Mouse (Mus musculus) adipocyte (in vitro differentiated cells): ENCODE data around the gene Ablim2.

Experiments
- DNase-seq: peaks from one replicate; pipeline ENCODE4 v3.0.0-alpha.2; 2016; ENCODE audit warnings: low spot score

The Ablim2 gene

GRCm38 (mm10) chr5:35770891-35771663, 13.4 kb downstream of the Ablim2 start:
- DNase-seq, result no peak

GRCm38 (mm10) chr5:35773274-35774136, 15.8 kb downstream of the Ablim2 start:
- peak; percentile 70 for DNase-seq

- DNase-seq, result no peak
These were observed 16.4 kb downstream of the Ablim2 start for GRCm38 (mm10) chr5:35774137-35774424.

GRCm38 (mm10) chr5:35781116-35781515, 23.4 kb downstream of the Ablim2 start:
- DNase-seq, result no peak

- no peak for DNase-seq
These were observed 25.0 kb downstream of the Ablim2 start for GRCm38 (mm10) chr5:35782648-35783180.

GRCm38 (mm10) chr5:35785853-35786252, 28.2 kb downstream of the Ablim2 start:
- DNase-seq, result no peak

- DNase-seq, result no peak
These were observed 30.2 kb downstream of the Ablim2 start for GRCm38 (mm10) chr5:35787847-35788246.

GRCm38 (mm10) chr5:35788719-35789118, 31.0 kb downstream of the Ablim2 start:
- no peak for DNase-seq

- no peak for DNase-seq
These were observed 32.0 kb downstream of the Ablim2 start for GRCm38 (mm10) chr5:35789697-35790096.

- no peak for DNase-seq
These were observed 32.8 kb downstream of the Ablim2 start for GRCm38 (mm10) chr5:35790387-35791065.

GRCm38 (mm10) chr5:35793971-35794370, 36.3 kb downstream of the Ablim2 start:
- no peak for DNase-seq

GRCm38 (mm10) chr5:35794942-35795341, 37.3 kb downstream of the Ablim2 start:
- DNase-seq, result no peak

- peak; percentile 78 for DNase-seq
These were observed 37.9 kb downstream of the Ablim2 start for GRCm38 (mm10) chr5:35795481-35796048.

- DNase-seq, result no peak
These were observed 38.5 kb downstream of the Ablim2 start for GRCm38 (mm10) chr5:35796136-35796535.

- no peak for DNase-seq
These were observed 41.4 kb downstream of the Ablim2 start for GRCm38 (mm10) chr5:35799090-35799489.

GRCm38 (mm10) chr5:35803416-35803815, 45.7 kb downstream of the Ablim2 start:
- no peak for DNase-seq

- no peak for DNase-seq
These were observed 47.0 kb downstream of the Ablim2 start for GRCm38 (mm10) chr5:35804685-35805084.

- no peak for DNase-seq
These were observed 47.5 kb downstream of the Ablim2 start for GRCm38 (mm10) chr5:35805209-35805608.

GRCm38 (mm10) chr5:35807018-35807417, 49.3 kb downstream of the Ablim2 start:
- no peak for DNase-seq

- no peak for DNase-seq
These were observed 52.8 kb downstream of the Ablim2 start for GRCm38 (mm10) chr5:35810526-35810925.

- no peak for DNase-seq
These were observed 54.1 kb downstream of the Ablim2 start for GRCm38 (mm10) chr5:35811639-35812295.
